Mouse (Mus musculus): ENCODE data around the gene Rps2.

GRCm38 (mm10) chr17:24722220-24722924 is 4.5 kb downstream of the Rps2 start:
- no peak for TF ChIP-seq CTCF (conservative IDR thresholded peaks at IDR 0.05; ENCODE audit: low read length)
- TF ChIP-seq NANOG (IDR thresholded peaks at IDR 0.05; ENCODE audit: borderline replicate concordance, low read length): no peak

Measured in E14TG2a.4 (cell line).